Mouse (Mus musculus) regulatory T cell (primary cell): ENCODE measurements around the gene Tmem243.

Experiments
- in situ Hi-C: fragments of 300-600 bp; cut with MboI, MseI; formaldehyde crosslinking; loops from one replicate; pipeline ENCODE4 v1.15.1; 2025; ENCODE audit warnings: high pct_unique_total_duplicates

Gene Tmem243

DNA sequence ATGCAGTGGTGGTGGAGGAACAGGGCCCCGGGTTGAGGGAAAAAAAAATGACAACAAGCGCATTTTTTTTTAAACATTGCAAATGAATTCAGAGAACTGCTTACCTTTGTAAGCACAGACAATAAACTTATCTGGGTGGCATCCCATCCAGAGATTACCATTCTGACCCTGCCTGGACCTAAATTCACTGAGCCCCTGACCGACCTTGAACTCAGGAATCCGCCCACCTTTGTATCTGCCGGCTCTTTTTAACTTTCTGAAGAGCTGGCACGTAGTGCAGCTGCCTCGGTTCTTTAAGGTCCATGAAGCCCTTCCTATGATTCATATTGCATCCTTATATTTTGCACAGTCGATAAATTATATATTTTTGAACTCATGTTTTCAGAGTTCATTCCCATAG, 65.9 kb downstream of the Tmem243 start:
- in situ Hi-C loops, result loop anchor here (25.0 kb wide), 1 partner anchor 1104 kb away; no protein-coding TSS in a partner anchor

DNA sequence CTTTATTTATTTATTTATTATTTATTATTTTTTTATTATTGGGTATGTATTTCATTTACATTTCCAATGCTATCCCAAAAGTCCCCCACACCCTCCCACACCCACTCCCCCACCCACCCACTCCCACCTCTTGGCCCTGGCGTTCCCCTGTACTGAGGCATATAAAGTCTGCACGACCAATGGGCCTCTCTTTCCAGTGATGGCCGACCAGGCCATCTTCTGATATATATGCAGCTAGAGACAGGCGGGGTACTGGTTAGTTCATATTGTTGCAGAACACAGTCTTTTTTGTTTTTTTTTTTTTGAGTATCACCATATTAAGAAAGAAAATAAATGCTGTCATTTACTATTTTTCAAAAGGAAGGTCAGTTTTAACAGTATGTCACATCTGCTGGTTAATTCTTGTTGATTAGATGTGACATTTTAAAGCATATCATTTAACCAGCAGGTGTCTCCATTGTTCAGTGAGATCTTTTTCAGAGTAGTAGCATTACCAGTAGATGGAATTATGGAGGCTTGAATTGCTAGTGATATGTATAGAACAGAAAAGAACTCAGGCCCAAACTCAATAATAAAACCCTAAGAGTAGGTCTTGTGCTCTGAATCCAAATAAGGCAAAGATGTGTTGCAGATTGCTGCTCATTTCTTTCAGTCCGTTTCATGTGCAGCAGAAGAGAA, 69.0 kb downstream of the Tmem243 start:
- in situ Hi-C loops, result loop anchor here (5.0 to 25.0 kb wide), 2 partner anchors 253 to 1107 kb away; no protein-coding TSS in a partner anchor

DNA sequence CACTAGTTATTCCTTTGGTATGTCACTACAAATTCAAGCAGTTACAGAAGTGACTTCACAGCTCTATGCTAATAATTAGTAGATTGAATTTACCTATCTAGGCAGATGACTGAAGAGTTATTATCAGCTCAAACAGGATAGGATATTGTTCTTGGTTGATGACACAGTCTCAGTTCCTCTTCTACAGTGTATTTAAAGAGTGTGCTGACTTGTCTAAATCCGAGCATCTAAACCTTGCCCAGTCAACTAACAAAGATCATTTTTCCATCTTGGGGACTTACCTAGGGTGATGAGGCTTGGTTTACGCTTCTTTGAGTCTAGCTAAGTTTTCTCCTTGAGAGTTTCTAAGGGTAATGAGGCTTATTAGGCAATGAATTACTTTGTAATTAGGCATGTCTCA, 72.8 kb downstream of the Tmem243 start:
- in situ Hi-C loops, result loop anchor here (5.0 to 25.0 kb wide), 2 partner anchors 249 to 1111 kb away; no protein-coding TSS in a partner anchor

DNA sequence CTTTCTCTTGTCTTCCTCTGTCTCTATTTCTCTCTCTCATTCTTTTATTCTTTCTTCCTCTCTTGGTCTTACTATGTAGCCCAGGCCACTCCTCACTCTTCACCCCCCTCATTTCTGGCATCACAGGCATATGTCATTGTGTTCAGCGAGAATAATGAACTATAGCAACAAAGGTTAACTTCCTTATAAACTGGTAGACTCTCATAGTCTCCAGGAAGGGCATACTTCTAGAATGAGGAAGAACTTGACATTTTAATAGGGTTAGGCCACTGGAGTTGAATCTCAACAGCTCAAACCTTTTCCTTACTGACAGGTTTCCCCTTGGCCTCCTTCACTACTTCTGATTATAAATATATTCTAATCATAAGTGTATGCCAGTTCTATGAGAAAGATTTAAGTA, 86.0 kb downstream of the Tmem243 start:
- in situ Hi-C loops, result no loop called here
